9 mouse cellular contexts compared by ENCODE assay signal in the genomic region with DNA sequence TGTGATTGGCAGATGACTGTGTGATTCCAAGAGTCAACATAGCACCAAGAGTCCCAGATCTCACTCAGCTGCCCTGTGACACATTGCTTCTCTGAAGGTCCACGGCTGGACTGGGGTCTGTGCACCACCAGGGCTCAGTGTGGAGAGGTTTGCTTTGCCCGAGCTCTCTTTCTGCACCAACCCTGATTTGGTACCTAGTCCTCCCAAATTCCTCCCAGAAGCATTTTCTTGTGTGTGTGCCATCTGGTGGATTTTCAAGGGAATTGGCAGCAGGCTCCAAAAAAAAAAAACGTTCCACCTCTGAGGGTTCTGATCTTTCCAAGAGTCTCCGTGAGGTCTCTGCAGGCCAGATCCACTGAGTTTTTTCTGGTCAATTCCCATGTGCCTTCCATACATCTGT.
DNase-seq lines count a peak whose midpoint lies in the region; ATAC-seq and TF ChIP-seq lines count a peak whose summit lies in the region.
"Had no signal": no experiment of that assay in that cellular context is flagged by ENCODE, and none has a peak within 500 bp of the region (broad histone marks: within the 10 kb centered on the region; RNA-seq: fewer than 3 reads in every experiment).

No protein-coding gene starts in this region.

- intact Hi-C loops in heart, adult 2 months (cut with DNase I) = loop anchor here (2.0 kb wide), 1 partner anchor 490 kb away; no protein-coding TSS in a partner anchor

- H3K27ac ChIP-seq in heart, adult 2 months = no peak overlapping the region
- H3K27ac ChIP-seq in heart, embryonic 12.5 days (ENCODE audit: poor library complexity, severe bottlenecking) = no peak overlapping the region
- no peak overlapping the region for H3K27ac ChIP-seq in embryonic facial prominence, embryonic 10.5 days (replicated peaks)
- no peak overlapping the region for H3K27ac ChIP-seq in forebrain, embryonic 13.5 days
- H3K27ac ChIP-seq: heart, embryonic 15.5 days had no signal

- WGBS in heart, adult 2 months = 23% methylated on average over 4 of the region's 4 CpGs
- 32% methylated on average over 4 of the region's 4 CpGs for WGBS in heart, embryonic 12.5 days
- WGBS in lung, adult 2 months = 14% methylated on average over 4 of the region's 4 CpGs
- WGBS in embryonic facial prominence, embryonic 10.5 days = 45% methylated on average over 4 of the region's 4 CpGs
- 42% methylated on average over 4 of the region's 4 CpGs for WGBS in forebrain, embryonic 13.5 days

- H3K4me2 ChIP-seq in heart, embryonic 12.5 days = no peak overlapping the region
- H3K4me2 ChIP-seq in forebrain, embryonic 13.5 days = no peak overlapping the region
- H3K4me2 ChIP-seq: heart, embryonic 15.5 days had no signal

- no peak overlapping the region for H3K4me3 ChIP-seq in heart, adult 2 months
- no peak overlapping the region for H3K4me3 ChIP-seq in heart, embryonic 12.5 days
- H3K4me3 ChIP-seq in lung, adult 2 months (replicated peaks; ENCODE audit: extremely low read depth, low read depth, low read length) = no peak overlapping the region
- no peak overlapping the region for H3K4me3 ChIP-seq in embryonic facial prominence, embryonic 10.5 days
- H3K4me3 ChIP-seq in forebrain, embryonic 13.5 days = no peak overlapping the region
- H3K4me3 ChIP-seq: heart, embryonic 15.5 days had no signal

- no peak for DNase-seq in heart, adult 2 months
- DNase-seq in lung, postnatal 10 days = peak; percentile 25
- DNase-seq in lung, adult 2 months = no peak
- DNase-seq in embryonic facial prominence, embryonic 10.5 days (ENCODE audit: low spot score) = peak; percentile 14
- peak; percentile 30 to 34 for DNase-seq in right cerebral cortex, postnatal 10 days (ENCODE audit: low spot score in 2 of 2)
- DNase-seq in thymus, postnatal 10 days (ENCODE audit: low spot score in 2 of 2) = no peak

- H3K79me2 ChIP-seq in heart, adult 2 months (replicated peaks; ENCODE audit: control insufficient read depth, insufficient read depth, low read length) = no peaks in the 10 kb centered on the region

- TF ChIP-seq POLR2A in heart, adult 2 months (IDR thresholded peaks at IDR 0.05; ENCODE audit: insufficient read depth, low read depth, low read length) = no peak
- TF ChIP-seq POLR2A in lung, adult 2 months (IDR thresholded peaks at IDR 0.05; ENCODE audit: borderline replicate concordance, extremely low read depth, low read depth, low read length) = no peak

- H3K9me3 ChIP-seq in heart, embryonic 12.5 days (replicated peaks) = no peaks in the 10 kb centered on the region
- no peaks in the 10 kb centered on the region for H3K9me3 ChIP-seq in embryonic facial prominence, embryonic 10.5 days
- no peaks in the 10 kb centered on the region for H3K9me3 ChIP-seq in forebrain, embryonic 13.5 days (replicated peaks)
- H3K9me3 ChIP-seq: heart, embryonic 15.5 days had no signal

- TF ChIP-seq EP300 in heart, adult 2 months (IDR thresholded peaks at IDR 0.05; ENCODE audit: insufficient read depth, low read depth, low read length) = no peak

- no peaks in the 10 kb centered on the region for H3K27me3 ChIP-seq in heart, adult 2 months (ENCODE audit: control insufficient read depth, insufficient read depth, low read length)
- H3K27me3 ChIP-seq in heart, embryonic 12.5 days (replicated peaks) = no peaks in the 10 kb centered on the region
- H3K27me3 ChIP-seq in embryonic facial prominence, embryonic 10.5 days (replicated peaks; ENCODE audit: low read depth, poor library complexity, severe bottlenecking) = no peaks in the 10 kb centered on the region
- no peaks in the 10 kb centered on the region for H3K27me3 ChIP-seq in forebrain, embryonic 13.5 days
- H3K27me3 ChIP-seq: heart, embryonic 15.5 days had no signal

- TF ChIP-seq CTCF in heart, adult 2 months (IDR thresholded peaks at IDR 0.05) = peak; percentile 54
- no peak for TF ChIP-seq CTCF in lung, adult 2 months (IDR thresholded peaks at IDR 0.05; ENCODE audit: insufficient read depth, low read length)

- no peaks in the 10 kb centered on the region for H3K4me1 ChIP-seq in heart, adult 2 months (ENCODE audit: control insufficient read depth, insufficient read depth, low read length)
- H3K4me1 ChIP-seq in heart, embryonic 12.5 days (replicated peaks) = no peaks in the 10 kb centered on the region
- H3K4me1 ChIP-seq in lung, adult 2 months (ENCODE audit: control insufficient read depth, insufficient read depth, low read length) = no peaks in the 10 kb centered on the region
- H3K4me1 ChIP-seq in embryonic facial prominence, embryonic 10.5 days = peaks cover 5% of the 10 kb centered on the region; the same call in 1 of the 2 replicates
- H3K4me1 ChIP-seq in forebrain, embryonic 13.5 days = no peaks in the 10 kb centered on the region
- H3K4me1 ChIP-seq: heart, embryonic 15.5 days had no signal

- ATAC-seq in heart, embryonic 12.5 days (ENCODE audit: insufficient number of reproducible peaks, low FRiP score) = no peak
- ATAC-seq in forebrain, embryonic 13.5 days = no peak

- no peak overlapping the region for H3K9ac ChIP-seq in heart, adult 2 months (ENCODE audit: low read depth, low read length)
- H3K9ac ChIP-seq in heart, embryonic 12.5 days = no peak overlapping the region
- H3K9ac ChIP-seq in forebrain, embryonic 13.5 days = no peak overlapping the region
- H3K9ac ChIP-seq: heart, embryonic 15.5 days had no signal

- H3K36me3 ChIP-seq in heart, adult 2 months (ENCODE audit: control insufficient read depth, insufficient read depth, low read length) = no peaks in the 10 kb centered on the region
- no peaks in the 10 kb centered on the region for H3K36me3 ChIP-seq in heart, embryonic 12.5 days
- no peaks in the 10 kb centered on the region for H3K36me3 ChIP-seq in embryonic facial prominence, embryonic 10.5 days (replicated peaks)
- no peaks in the 10 kb centered on the region for H3K36me3 ChIP-seq in forebrain, embryonic 13.5 days (ENCODE audit: poor library complexity, severe bottlenecking)
- H3K36me3 ChIP-seq: heart, embryonic 15.5 days had no signal

Comparison
In these comparisons a context has a peak if more than half of its experiments do, and no peak if none do; other contexts are left out.
1. DNase-seq: peak in lung, postnatal 10 days (single experiment), embryonic facial prominence, embryonic 10.5 days (single experiment) and right cerebral cortex, postnatal 10 days (2 of 2); none in heart, adult 2 months (0 of 2), lung, adult 2 months (single experiment) and thymus, postnatal 10 days (0 of 2).